Mouse (Mus musculus) thymus, adult 2 months (tissue): ENCODE measurements around the gene Ap3s2.

Experiments used
- CTCF ChIP-seq: fragments of 200-500 bp; IDR thresholded peaks from 2 replicates; pipeline ENCODE4 v1.5.1; 2012; ENCODE audit warnings: mild to moderate bottlenecking, control low read depth, low read length, moderate library complexity, borderline replicate concordance; ENCODE audit not compliant: control insufficient read depth, poor library complexity, insufficient read depth; ENCODE audit errors: extremely low read depth
- POLR2A ChIP-seq: fragments of 200-500 bp; IDR thresholded peaks from 2 replicates; pipeline ENCODE4 v1.6.1; 2012; ENCODE audit warnings: mild to moderate bottlenecking, low read length, control low read depth, moderate library complexity; ENCODE audit not compliant: control insufficient read depth, poor library complexity, insufficient read depth; ENCODE audit errors: extremely low read depth

DNA sequence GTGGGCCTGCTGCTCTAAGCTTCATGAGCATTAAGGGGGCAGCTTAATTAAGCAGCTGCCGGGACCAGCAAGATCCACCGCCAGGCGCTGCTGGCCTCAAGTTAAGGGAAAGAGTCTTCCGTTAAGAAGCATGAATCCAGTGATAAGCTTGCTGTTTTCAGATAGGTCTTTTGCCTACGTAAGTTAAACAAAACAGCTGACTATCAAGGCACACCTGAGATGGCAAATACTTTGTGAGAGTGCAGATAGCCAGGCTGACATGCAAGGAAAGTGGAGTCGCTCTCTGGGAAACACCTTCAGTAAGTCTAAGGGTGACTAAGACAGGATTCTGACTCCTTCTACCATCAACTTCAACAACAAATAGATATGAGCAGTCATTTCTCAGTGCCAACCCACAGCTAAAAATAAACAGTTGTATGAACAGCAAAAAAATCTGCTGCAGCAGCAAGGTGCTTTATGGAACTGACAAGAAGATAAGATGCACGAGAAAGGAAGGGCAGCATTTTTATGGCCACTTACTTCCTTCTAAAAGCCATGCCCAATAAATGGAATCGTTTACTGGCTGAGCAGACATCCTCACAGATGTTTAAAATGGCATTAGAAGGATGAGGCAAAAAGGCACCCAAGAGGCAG, 17.2 kb downstream of the Ap3s2 start:
- TF ChIP-seq CTCF: no peak
- TF ChIP-seq POLR2A: no peak
